Mouse (Mus musculus): ENCODE data around the gene Olfr995. TPM values are rescaled to one million over a fixed set of nuclear protein-coding genes. Genes with fewer than 3 reads are reported as not detected.

Olfr995 gene
- total RNA-seq (2012; rRNA removed) (not detected in 2 replicates), total RNA-seq (2014; rRNA removed) (not detected in 2 replicates), polyA plus RNA-seq (2012; ENCODE audit: insufficient read length, low read depth) (not detected in 2 replicates)

GRCm38 (mm10) chr2:85443539-85443938, at the start of gene Olfr995:
Gene Olfr995, minus strand, starts transcription at chr2:85443639.
- H3K9me3 ChIP-seq (replicated peaks; ENCODE audit: low read length), result no peaks in the 10 kb centered on the region
- H3K79me2 ChIP-seq (replicated peaks; ENCODE audit: control insufficient read depth, extremely low read depth, insufficient read depth, poor library complexity, severe bottlenecking), result no peaks in the 10 kb centered on the region
- no peak for DNase-seq (ENCODE audit: extremely low read depth)
- H3K9ac ChIP-seq (ENCODE audit: insufficient read depth, low read depth), result no peak within 1 kb of the TSS
- H3K4me1 ChIP-seq (ENCODE audit: control insufficient read depth in 1 of 2, insufficient read depth in 2 of 2), result no peaks in the 10 kb centered on the region
- H3K4me3 ChIP-seq (replicated peaks in 1 of 3; ENCODE audit: low read depth in 2 of 3, low read length in 2 of 3, poor library complexity in 1 of 3), result no peak within 1 kb of the TSS
- TF ChIP-seq MAX (IDR thresholded peaks at IDR 0.05; ENCODE audit: low read length) (no peak), BHLHE40 (IDR thresholded peaks at IDR 0.05; ENCODE audit: low read depth, low read length) (no peak), TCF12 (IDR thresholded peaks at IDR 0.05; ENCODE audit: low read depth, low read length) (no peak), RAD21 (IDR thresholded peaks at IDR 0.05; ENCODE audit: low read depth, low read length) (no peak), MAZ (IDR thresholded peaks at IDR 0.05; ENCODE audit: low read depth, low read length) (no peak), NRF1 (IDR thresholded peaks at IDR 0.05; ENCODE audit: low read depth, low read length) (no peak), ETS1 (conservative IDR thresholded peaks at IDR 0.05; ENCODE audit: low read depth, low read length) (no peak), MYC (IDR thresholded peaks at IDR 0.05; ENCODE audit: low read depth, low read length) (no peak), SMC3 (IDR thresholded peaks at IDR 0.05; ENCODE audit: low read depth, low read length) (no peak), USF2 (conservative IDR thresholded peaks at IDR 0.05; ENCODE audit: low read depth, low read length) (no peak), PAX5 (IDR thresholded peaks at IDR 0.05; ENCODE audit: low read length) (no peak), ZKSCAN1 (IDR thresholded peaks at IDR 0.05; ENCODE audit: borderline replicate concordance, low read depth, low read length) (no peak)
- no peaks in the 10 kb centered on the region for H3K36me3 ChIP-seq (replicated peaks in 1 of 2; ENCODE audit: control insufficient read depth in 1 of 2, insufficient read depth in 1 of 2, low read length in 1 of 2)
- in situ Hi-C loops (cut with MboI; ENCODE audit: low pct_ligation_motif_present, low pct_unique_long_range_greater_than_20kb, low sequenced_read_pairs) (no loop called here), dilution Hi-C loops (cut with MboI; ENCODE audit: extremely low pct_ligation_motif_present, extremely low pct_unique_long_range_greater_than_20kb, low sequenced_read_pairs) (no loop called here)
- H3K27ac ChIP-seq (ENCODE audit: insufficient read depth, low read depth), result no peak within 1 kb of the TSS
- no peak within 1 kb of the TSS for H3K4me2 ChIP-seq (ENCODE audit: insufficient read depth, low read depth, poor library complexity, severe bottlenecking)
- H3K27me3 ChIP-seq (replicated peaks), result peaks cover 5% of the 10 kb centered on the region

- in situ Hi-C loops (cut with MboI; ENCODE audit: low pct_ligation_motif_present, low pct_unique_long_range_greater_than_20kb, low sequenced_read_pairs) (no loop called here), dilution Hi-C loops (cut with MboI; ENCODE audit: extremely low pct_ligation_motif_present, extremely low pct_unique_long_range_greater_than_20kb, low sequenced_read_pairs) (no loop called here)
- no peak overlapping the region for H3K4me2 ChIP-seq (ENCODE audit: insufficient read depth, low read depth, poor library complexity, severe bottlenecking)
- no peak overlapping the region for H3K4me3 ChIP-seq (replicated peaks in 1 of 3; ENCODE audit: low read depth in 2 of 3, low read length in 2 of 3, poor library complexity in 1 of 3)
- H3K36me3 ChIP-seq (replicated peaks in 1 of 2; ENCODE audit: control insufficient read depth in 1 of 2, insufficient read depth in 1 of 2, low read length in 1 of 2), result no peaks in the 10 kb centered on the region
- no peak overlapping the region for H3K9ac ChIP-seq (ENCODE audit: insufficient read depth, low read depth)
- no peak for TF ChIP-seq CHD1 (IDR thresholded peaks at IDR 0.05; ENCODE audit: low read depth, low read length)
- no peak for TF ChIP-seq UBTF (IDR thresholded peaks at IDR 0.05; ENCODE audit: low read depth, low read length)
- no peak for TF ChIP-seq MAFK (IDR thresholded peaks at IDR 0.05; ENCODE audit: insufficient replicate concordance, low read length)
- TF ChIP-seq RAD21 (IDR thresholded peaks at IDR 0.05; ENCODE audit: low read depth, low read length), result no peak
- no peak for TF ChIP-seq JUN (IDR thresholded peaks at IDR 0.05; ENCODE audit: insufficient read depth, low read depth, low read length)
- TF ChIP-seq HCFC1 (IDR thresholded peaks at IDR 0.05; ENCODE audit: low read depth, low read length), result no peak
- TF ChIP-seq GABPA (IDR thresholded peaks at IDR 0.05; ENCODE audit: insufficient replicate concordance, low read depth, low read length), result no peak
- no peak for TF ChIP-seq CHD2 (IDR thresholded peaks at IDR 0.05; ENCODE audit: low read length)
- TF ChIP-seq ETS1 (conservative IDR thresholded peaks at IDR 0.05; ENCODE audit: low read depth, low read length), result no peak
- no peak for TF ChIP-seq ZMIZ1 (IDR thresholded peaks at IDR 0.05; ENCODE audit: low read depth, low read length)
- TF ChIP-seq SMC3 (IDR thresholded peaks at IDR 0.05; ENCODE audit: low read depth, low read length), result no peak
- no peaks in the 10 kb centered on the region for H3K79me2 ChIP-seq (replicated peaks; ENCODE audit: control insufficient read depth, extremely low read depth, insufficient read depth, poor library complexity, severe bottlenecking)
- no peaks in the 10 kb centered on the region for H3K4me1 ChIP-seq (ENCODE audit: control insufficient read depth in 1 of 2, insufficient read depth in 2 of 2)
- H3K27ac ChIP-seq (ENCODE audit: insufficient read depth, low read depth), result no peak overlapping the region
- no peaks in the 10 kb centered on the region for H3K27me3 ChIP-seq (replicated peaks)
- H3K9me3 ChIP-seq (replicated peaks; ENCODE audit: low read length), result no peaks in the 10 kb centered on the region
- no peak for DNase-seq (ENCODE audit: extremely low read depth)
Observed at GRCm38 (mm10) chr2:85490396-85490795, 47.0 kb upstream of the Olfr995 start.

All from CH12.LX (cell line).